Mouse (Mus musculus) T-helper 1 cell (primary cell): Measurements from ENCODE around the gene Mcoln3.

Experiments
- in situ Hi-C: fragments of 300-600 bp; cut with MboI, MseI; formaldehyde crosslinking; loops from one replicate; pipeline ENCODE4 v1.15.1; 2025; ENCODE audit warnings: high pct_unique_total_duplicates

Mcoln3 gene

GRCm38 (mm10) chr3:146117258-146117996 is at the start of gene Mcoln3:
Mcoln3 (plus strand) TSS chr3:146117450.
- in situ Hi-C loops, result no loop called here

DNA sequence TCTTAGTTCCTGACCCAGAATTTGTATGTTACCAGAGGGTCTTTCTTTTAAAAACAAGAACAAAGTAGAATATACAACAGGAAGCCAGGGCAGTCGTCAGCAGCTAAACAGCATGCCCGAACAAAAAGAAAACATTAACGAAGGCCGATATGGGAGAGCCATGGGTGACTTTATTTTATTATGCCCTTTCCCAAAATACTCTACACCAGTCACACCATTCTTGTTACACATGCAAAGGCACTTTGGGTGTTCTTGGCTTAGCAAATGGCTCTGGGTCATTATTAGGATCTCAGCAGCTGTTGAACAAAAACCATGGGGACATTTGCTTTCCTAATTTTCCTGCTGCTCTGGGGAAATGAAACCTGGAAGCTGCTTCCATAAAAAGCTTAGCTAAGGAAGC is 48.0 kb upstream of the Mcoln3 start:
- in situ Hi-C loops, result no loop called here

DNA sequence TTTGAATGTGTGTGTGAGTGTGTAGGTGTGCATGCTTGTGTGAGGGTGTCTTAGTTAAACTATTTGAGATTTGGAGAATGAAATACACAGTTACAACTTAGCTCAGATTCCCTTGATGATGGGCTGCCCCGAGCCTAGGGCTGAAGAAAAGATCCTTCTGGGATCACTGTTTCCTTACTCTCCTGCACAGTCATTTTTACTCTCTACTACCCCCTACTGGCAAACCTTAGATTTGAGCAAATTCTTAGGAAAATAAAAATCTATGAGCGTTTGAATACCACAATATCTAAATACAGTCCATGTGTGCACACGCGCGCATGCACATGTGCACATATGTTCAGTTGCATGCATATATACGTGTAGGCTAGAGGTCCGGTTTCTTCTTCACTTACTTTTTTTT is 44.5 kb upstream of the Mcoln3 start:
- in situ Hi-C loops, result no loop called here

GRCm38 (mm10) chr3:146080241-146080640 is 37.0 kb upstream of the Mcoln3 start:
- in situ Hi-C loops, result no loop called here

- in situ Hi-C loops, result loop anchor here (10.0 kb wide), 1 partner anchor 506 kb away; no protein-coding TSS in a partner anchor
Observed at GRCm38 (mm10) chr3:146090988-146091657, 26.1 kb upstream of the Mcoln3 start.

- in situ Hi-C loops, result loop anchor here (10.0 kb wide), 1 partner anchor 510 kb away; no protein-coding TSS in a partner anchor
Observed at GRCm38 (mm10) chr3:146095066-146095465, 22.2 kb upstream of the Mcoln3 start.

- in situ Hi-C loops, result loop anchor here (10.0 kb wide), 1 partner anchor 512 kb away; no protein-coding TSS in a partner anchor
Observed at GRCm38 (mm10) chr3:146096986-146097385, 20.3 kb upstream of the Mcoln3 start.

- in situ Hi-C loops, result loop anchor here (10.0 kb wide), 1 partner anchor 513 kb away; no protein-coding TSS in a partner anchor
Observed at GRCm38 (mm10) chr3:146097861-146098260, 19.4 kb upstream of the Mcoln3 start.

DNA sequence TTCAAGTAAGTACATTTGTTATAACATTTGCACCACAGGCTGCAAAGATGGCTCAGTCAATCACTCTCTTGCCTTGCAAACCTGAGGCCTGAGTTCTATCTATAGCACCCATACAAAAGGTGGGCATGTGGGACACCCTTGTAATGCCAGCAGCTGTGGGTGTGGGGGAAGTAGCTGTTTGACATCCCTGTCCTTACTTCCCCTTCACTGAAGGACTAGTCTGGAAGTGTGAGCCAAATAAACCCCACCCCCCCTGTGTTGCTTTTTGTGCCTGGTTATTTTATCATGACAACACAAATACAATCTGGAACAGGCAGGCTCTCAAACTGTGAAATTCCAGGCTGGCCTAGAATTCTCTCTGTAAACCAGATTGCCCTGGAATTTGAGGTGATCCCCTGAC is 17.3 kb upstream of the Mcoln3 start:
- in situ Hi-C loops, result loop anchor here (10.0 kb wide), 1 partner anchor 515 kb away; no protein-coding TSS in a partner anchor

GRCm38 (mm10) chr3:146102049-146102448 is 15.2 kb upstream of the Mcoln3 start:
- in situ Hi-C loops, result no loop called here

- in situ Hi-C loops, result no loop called here
Observed at GRCm38 (mm10) chr3:146107116-146107849, 10.0 kb upstream of the Mcoln3 start.

DNA sequence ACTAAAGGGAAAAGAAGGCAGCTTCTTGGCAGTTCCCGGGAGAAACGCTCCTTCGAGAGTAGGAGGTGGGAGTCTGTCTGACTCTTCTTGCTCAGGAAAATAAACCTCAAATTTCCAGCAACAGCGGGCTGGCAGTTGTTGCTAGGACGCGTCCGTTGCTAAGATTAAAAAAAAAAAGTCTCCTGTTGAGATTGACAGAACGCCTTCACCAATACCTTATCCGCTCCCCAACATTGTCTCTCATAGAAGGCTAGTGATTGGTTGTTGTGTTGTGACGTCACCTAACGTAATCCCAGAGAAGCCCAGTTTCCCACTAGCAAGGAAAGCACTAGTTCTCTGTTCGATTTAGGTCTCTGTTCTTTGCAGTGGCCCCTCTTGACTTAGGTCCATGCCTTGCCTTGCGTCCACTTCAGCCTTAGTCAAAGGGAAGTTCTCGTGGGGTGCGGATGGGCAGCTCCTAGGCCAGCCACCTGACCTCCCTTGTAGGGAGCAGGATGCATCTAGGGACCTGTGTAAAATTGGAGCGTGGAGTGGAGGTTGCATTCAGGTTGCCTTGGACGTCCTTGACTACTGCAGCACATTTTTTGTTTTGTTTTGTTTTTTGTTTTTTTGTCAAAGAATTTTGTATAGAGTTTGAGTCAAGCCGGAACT is 9.2 kb upstream of the Mcoln3 start, which contains the start of gene Wdr63:
Gene Wdr63 (minus strand): TSS at position 210 of the 651 bp plus-strand sequence.
- in situ Hi-C loops, result no loop called here

DNA sequence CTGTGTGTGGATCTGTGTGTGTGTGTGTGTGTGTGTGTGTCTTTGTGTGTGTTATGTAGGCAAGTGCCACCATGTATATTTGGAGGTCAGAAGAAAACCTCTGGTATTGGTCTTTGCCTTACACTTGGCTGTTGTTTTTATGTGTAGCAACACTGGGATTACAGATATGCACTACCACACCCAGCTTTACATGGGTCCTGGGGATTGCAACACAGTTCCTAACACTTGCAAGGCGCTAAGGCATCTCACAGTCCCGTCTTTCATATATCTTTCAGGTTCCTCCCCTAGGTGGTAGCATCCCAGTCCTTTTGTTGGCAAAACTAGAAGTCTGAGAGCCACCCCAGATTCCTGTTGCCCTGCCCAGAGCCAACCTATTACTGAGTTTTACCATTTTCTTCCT is 8.3 kb upstream of the Mcoln3 start:
- in situ Hi-C loops, result no loop called here

DNA sequence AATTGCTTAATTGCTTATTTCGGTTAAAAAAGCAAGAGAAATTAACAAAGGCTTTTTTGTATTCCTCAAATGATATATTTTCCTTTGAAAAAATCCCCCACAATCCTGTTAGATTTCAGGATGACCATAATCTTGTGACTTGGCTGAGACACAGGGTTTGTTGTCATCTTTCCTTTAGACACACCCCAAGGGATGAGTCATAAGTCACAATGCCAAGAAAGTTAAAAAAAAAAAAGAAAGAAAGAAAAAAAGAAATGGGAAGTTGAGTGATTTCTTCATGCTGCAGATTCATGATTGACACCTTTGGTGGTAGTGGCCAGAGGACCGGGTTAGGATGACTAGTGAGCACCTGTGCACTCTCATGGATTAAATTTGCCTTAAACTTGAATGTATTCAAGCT is 6.9 kb upstream of the Mcoln3 start:
- in situ Hi-C loops, result no loop called here

DNA sequence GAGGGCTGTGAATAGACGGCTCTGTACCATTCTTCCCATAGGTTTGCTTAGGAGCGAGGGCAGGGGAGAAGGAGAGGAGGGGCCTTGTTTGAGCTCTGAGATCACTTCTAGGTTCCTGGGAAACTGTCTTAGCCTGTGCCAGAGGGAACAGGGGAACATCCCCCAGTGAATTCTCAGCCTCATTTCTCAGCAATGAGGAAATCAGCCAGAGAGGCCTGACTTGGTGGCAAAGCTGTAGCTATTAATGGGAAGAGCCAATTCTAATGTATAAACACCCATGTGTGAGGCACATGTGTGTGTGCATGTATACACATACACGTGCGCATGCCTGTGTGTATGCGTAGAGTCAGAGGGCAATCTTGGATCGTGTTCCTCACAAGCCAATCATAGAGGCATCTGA is 6.3 kb upstream of the Mcoln3 start:
- in situ Hi-C loops, result no loop called here

GRCm38 (mm10) chr3:146117997-146118457 is 777 bp downstream of the Mcoln3 start:
- in situ Hi-C loops, result no loop called here

GRCm38 (mm10) chr3:146121310-146122124 is 4.3 kb downstream of the Mcoln3 start:
- in situ Hi-C loops, result no loop called here

DNA sequence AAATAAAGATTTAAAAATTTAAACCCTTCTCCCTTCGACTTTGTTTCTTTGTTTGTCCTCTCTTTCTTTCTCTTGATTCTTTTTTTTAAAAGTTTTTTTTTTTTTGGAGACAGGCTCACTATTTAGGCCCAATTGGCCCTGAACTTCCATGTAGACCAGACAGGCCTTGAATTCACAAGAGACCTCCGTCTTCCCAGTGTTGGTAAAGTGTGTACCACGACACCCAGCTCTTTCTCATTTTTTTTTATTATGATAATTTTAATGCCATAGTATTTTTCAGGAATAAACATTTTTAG is 4.8 kb downstream of the Mcoln3 start:
- in situ Hi-C loops, result no loop called here

GRCm38 (mm10) chr3:146122807-146123463 is 5.7 kb downstream of the Mcoln3 start:
- in situ Hi-C loops, result no loop called here

GRCm38 (mm10) chr3:146123464-146123825 is 6.2 kb downstream of the Mcoln3 start:
- in situ Hi-C loops, result no loop called here
